Mouse (Mus musculus) cerebellum, adult 2 months (tissue): ENCODE data around the gene Ffar2.

Source experiments
- CTCF ChIP-seq: fragments of 200-500 bp; IDR thresholded peaks from 2 replicates; pipeline ENCODE4 v1.5.1; 2011; ENCODE audit warnings: low read depth, mild to moderate bottlenecking, control low read depth, low read length, moderate library complexity, borderline replicate concordance; ENCODE audit not compliant: insufficient read depth
- POLR2A ChIP-seq: fragments of 200-500 bp; IDR thresholded peaks from 2 replicates; pipeline ENCODE4 v1.6.1; 2011; ENCODE audit warnings: low read length, control low read depth, borderline replicate concordance; ENCODE audit not compliant: insufficient read depth

- TF ChIP-seq POLR2A (no peak), CTCF (peak; percentile 63)
Observed at GRCm38 (mm10) chr7:30873083-30873482, 49.5 kb upstream of the Ffar2 start.
